Mouse (Mus musculus): ENCODE data around the gene Agl. TPM values are rescaled to one million over a fixed set of nuclear protein-coding genes. Genes with fewer than 3 reads are reported as not detected.
"Not testable (repeated sequence)": the region's sequence is repeated elsewhere in the genome, so short reads cannot be mapped to it uniquely, and the experiment has no call there.

Gene Agl
- polyA plus RNA-seq, 1 experiment from 2014 or later, result 13.4 TPM

DNA sequence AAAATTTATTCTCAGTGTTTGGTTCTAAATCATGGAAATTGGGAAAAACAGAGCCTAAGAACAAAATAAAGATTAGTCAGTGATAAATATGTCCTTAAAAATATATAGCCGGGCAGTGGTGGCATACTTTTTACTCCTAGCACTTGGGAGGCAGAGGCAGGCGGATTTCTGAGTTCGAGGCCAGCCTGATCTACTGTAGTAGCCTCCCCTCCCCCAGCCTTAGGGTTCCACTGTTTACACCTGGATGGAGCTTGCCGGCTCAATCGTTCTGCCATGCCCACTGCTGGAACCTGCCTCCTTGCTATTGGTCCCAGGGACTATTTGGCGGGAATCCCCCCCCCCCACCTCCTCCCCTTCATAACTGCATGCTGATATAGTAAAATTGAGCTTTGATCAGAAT, 2.4 kb upstream of the Agl start:
- not testable (repeated sequence) for H3K27ac ChIP-seq (replicated peaks)

GRCm38 (mm10) chr3:116809221-116809620, 1.3 kb upstream of the Agl start:
- H3K27me3 ChIP-seq, result no peaks in the 10 kb centered on the region
- no peak overlapping the region for H3K4me3 ChIP-seq
- no peak overlapping the region for H3K9ac ChIP-seq (replicated peaks)
- no peak for ATAC-seq (replicated peaks)
- no peaks in the 10 kb centered on the region for H3K9me3 ChIP-seq
- H3K36me3 ChIP-seq, result no peaks in the 10 kb centered on the region
- H3K27ac ChIP-seq (replicated peaks), result no peak overlapping the region
- H3K4me1 ChIP-seq, result peaks cover 22% of the 10 kb centered on the region
- no peak overlapping the region for H3K4me2 ChIP-seq (replicated peaks)
- WGBS, result 89% methylated on average over 6 of the region's 6 CpGs

More for the DNA sequence above, 2.4 kb upstream of the Agl start:
- H3K36me3 ChIP-seq; H3K9me3 ChIP-seq; H3K27me3 ChIP-seq; ATAC-seq (replicated peaks); H3K4me3 ChIP-seq; H3K4me2 ChIP-seq (replicated peaks); H3K9ac ChIP-seq (replicated peaks): not testable (repeated sequence)
- WGBS, result 91% methylated on average over 6 of the region's 6 CpGs
- H3K4me1 ChIP-seq, result peaks cover 13% of the 10 kb centered on the region

- WGBS, result 63% methylated on average over 10 of the region's 10 CpGs
- H3K9me3 ChIP-seq, result no peaks in the 10 kb centered on the region
- H3K27ac ChIP-seq (replicated peaks), result peak overlapping the region; percentile 90; the same call in 1 of the 2 replicates
- peak overlapping the region; percentile 83 for H3K4me3 ChIP-seq
- H3K36me3 ChIP-seq, result no peaks in the 10 kb centered on the region
- peaks cover 22% of the 10 kb centered on the region for H3K4me1 ChIP-seq
- peak overlapping the region; percentile 62 for H3K4me2 ChIP-seq (replicated peaks)
- no peaks in the 10 kb centered on the region for H3K27me3 ChIP-seq
- ATAC-seq (replicated peaks), result peak; percentile 72
- H3K9ac ChIP-seq (replicated peaks), result peak overlapping the region; percentile 69
Observed at GRCm38 (mm10) chr3:116808507-116809217, 696 bp upstream of the Agl start.

- Histone ChIP-seq H3K4me2 (replicated peaks) (no peak overlapping the region), H3K27ac (replicated peaks) (no peak overlapping the region), H3K27me3 (no peaks in the 10 kb centered on the region), H3K4me3 (no peak overlapping the region), H3K4me1 (peaks cover 22% of the 10 kb centered on the region), H3K9ac (replicated peaks) (no peak overlapping the region), H3K9me3 (no peaks in the 10 kb centered on the region), H3K36me3 (peaks cover 4% of the 10 kb centered on the region; the same call in 1 of the 2 replicates)
- no peak for ATAC-seq (replicated peaks)
- WGBS, result 82% methylated on average over 3 of the region's 3 CpGs
Observed at GRCm38 (mm10) chr3:116805866-116806265, 2.1 kb downstream of the Agl start.

DNA sequence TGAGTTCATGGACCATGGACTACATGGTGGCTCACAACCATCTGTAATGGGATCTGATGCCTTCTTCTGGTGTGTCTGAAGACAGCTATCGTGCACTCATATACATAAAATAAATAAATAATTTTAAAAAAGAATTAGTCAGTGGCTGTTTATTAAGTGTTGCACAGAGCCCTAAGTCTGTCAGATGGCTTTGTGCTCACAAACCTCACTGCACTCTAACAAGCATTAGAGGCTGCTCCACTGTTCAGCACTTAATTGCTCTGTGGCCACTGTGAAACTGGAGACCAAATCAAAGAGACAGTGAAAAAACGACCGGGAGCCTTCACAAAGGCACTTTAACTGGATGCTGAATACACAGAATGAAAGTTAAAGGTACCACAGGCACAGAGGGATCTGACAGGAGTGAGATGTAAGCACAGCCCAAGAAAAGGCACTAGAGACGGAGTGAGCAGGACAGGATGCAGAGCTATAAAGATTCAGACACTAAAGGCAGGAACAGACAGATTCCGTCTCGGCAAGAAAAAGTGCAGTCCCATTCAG, 3.1 kb downstream of the Agl start:
- H3K4me1 ChIP-seq, result peaks cover 22% of the 10 kb centered on the region
- no peak for ATAC-seq (replicated peaks)
- H3K27me3 ChIP-seq, result no peaks in the 10 kb centered on the region
- H3K36me3 ChIP-seq, result peaks cover 4% of the 10 kb centered on the region; the same call in 1 of the 2 replicates
- H3K27ac ChIP-seq (replicated peaks), result no peak overlapping the region
- H3K4me2 ChIP-seq (replicated peaks), result 0 out of 2 replicates have a peak overlapping the region, but pooled peaks have one; percentile 4
- H3K9ac ChIP-seq (replicated peaks), result no peak overlapping the region
- H3K9me3 ChIP-seq, result no peaks in the 10 kb centered on the region
- WGBS, result 11% methylated on average over 6 of the region's 6 CpGs
- H3K4me3 ChIP-seq, result no peak overlapping the region

GRCm38 (mm10) chr3:116801755-116802154, 6.2 kb downstream of the Agl start:
- Histone ChIP-seq H3K27ac (replicated peaks) (no peak overlapping the region), H3K4me1 (peaks cover 9% of the 10 kb centered on the region; the same call in 1 of the 2 replicates), H3K9ac (replicated peaks) (no peak overlapping the region), H3K36me3 (peaks cover 7% of the 10 kb centered on the region; the same call in 1 of the 2 replicates), H3K9me3 (no peaks in the 10 kb centered on the region), H3K4me2 (replicated peaks) (no peak overlapping the region), H3K27me3 (no peaks in the 10 kb centered on the region), H3K4me3 (no peak overlapping the region)
- 80% methylated on average over 8 of the region's 8 CpGs for WGBS
- no peak for ATAC-seq (replicated peaks)

DNA sequence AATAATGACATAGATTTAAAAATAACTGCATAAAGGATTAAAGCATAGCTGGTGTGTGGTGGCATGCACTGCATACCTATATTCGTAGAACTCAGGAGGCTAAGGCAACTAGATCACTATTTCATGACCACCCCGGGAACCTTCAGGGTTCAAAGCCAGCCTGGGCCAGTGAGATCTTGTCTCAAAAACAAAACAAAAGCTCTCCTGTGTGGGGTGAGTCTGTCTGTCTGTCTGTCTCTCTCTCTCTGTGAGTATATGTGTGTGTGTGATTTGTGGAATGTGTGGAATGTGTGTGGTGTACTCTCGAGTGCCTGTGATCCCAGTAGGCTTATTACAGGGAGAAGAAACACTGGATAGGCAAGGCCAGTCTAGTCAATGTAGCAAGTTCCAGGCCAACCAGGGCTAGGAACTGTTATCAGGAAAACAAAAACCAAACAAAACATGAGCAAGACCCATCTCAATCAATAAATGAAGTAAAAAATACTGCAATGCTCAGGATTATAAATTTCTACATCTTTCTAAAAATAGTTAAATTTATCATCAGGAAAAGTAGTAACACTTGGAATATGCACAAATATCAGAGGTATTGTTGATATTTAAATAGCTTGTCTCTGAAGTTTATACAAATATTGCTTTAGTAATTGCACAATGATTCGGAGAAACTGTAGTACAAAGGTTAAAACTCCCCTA, 9.0 kb downstream of the Agl start:
- H3K27ac ChIP-seq (replicated peaks), result no peak overlapping the region
- no peaks in the 10 kb centered on the region for H3K4me1 ChIP-seq
- no peak for ATAC-seq (replicated peaks)
- H3K27me3 ChIP-seq, result no peaks in the 10 kb centered on the region
- peaks cover 9% of the 10 kb centered on the region; the same call in 1 of the 2 replicates for H3K36me3 ChIP-seq
- 76% methylated on average over 4 of the region's 4 CpGs for WGBS
- H3K9ac ChIP-seq (replicated peaks), result no peak overlapping the region
- no peak overlapping the region for H3K4me3 ChIP-seq
- no peaks in the 10 kb centered on the region for H3K9me3 ChIP-seq
- no peak overlapping the region for H3K4me2 ChIP-seq (replicated peaks)

GRCm38 (mm10) chr3:116788851-116789250, 19.1 kb downstream of the Agl start:
- Histone ChIP-seq H3K4me1 (no peaks in the 10 kb centered on the region), H3K9me3 (no peaks in the 10 kb centered on the region), H3K27ac (replicated peaks) (no peak overlapping the region), H3K36me3 (peaks cover 60% of the 10 kb centered on the region), H3K27me3 (no peaks in the 10 kb centered on the region), H3K4me3 (no peak overlapping the region), H3K4me2 (replicated peaks) (no peak overlapping the region), H3K9ac (replicated peaks) (no peak overlapping the region)
- WGBS, result 92% methylated on average over 5 of the region's 5 CpGs
- no peak for ATAC-seq (replicated peaks)

DNA sequence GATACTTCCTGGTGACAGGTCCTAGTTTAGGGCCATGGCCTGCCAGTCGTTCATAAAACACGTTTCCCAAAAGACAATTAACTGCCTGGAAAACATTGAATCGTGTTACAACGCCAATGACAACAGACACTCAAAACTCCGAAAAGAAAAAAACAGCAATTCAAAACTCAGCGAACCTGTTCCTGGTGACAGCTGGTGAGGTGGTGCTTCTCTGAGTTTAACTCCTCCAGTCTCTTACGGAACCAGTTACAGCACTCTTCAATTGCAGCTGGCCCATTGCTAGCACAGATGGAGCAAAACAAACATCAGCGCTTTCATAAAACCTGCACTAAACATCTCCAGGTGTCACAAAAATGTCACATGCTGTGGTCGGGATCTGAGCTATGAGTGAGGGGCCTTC, 21.4 kb downstream of the Agl start:
- no peak for ATAC-seq (replicated peaks)
- Histone ChIP-seq H3K27me3 (no peaks in the 10 kb centered on the region), H3K9me3 (no peaks in the 10 kb centered on the region), H3K4me3 (no peak overlapping the region), H3K4me2 (replicated peaks) (no peak overlapping the region), H3K4me1 (no peaks in the 10 kb centered on the region), H3K36me3 (peaks cover 68% of the 10 kb centered on the region), H3K9ac (replicated peaks) (no peak overlapping the region), H3K27ac (replicated peaks) (no peak overlapping the region)
- WGBS, result 86% methylated on average over 9 of the region's 9 CpGs

GRCm38 (mm10) chr3:116785820-116786219, 22.1 kb downstream of the Agl start:
- peaks cover 69% of the 10 kb centered on the region for H3K36me3 ChIP-seq
- no peak overlapping the region for H3K4me3 ChIP-seq
- no peaks in the 10 kb centered on the region for H3K9me3 ChIP-seq
- no peak overlapping the region for H3K4me2 ChIP-seq (replicated peaks)
- H3K27me3 ChIP-seq, result no peaks in the 10 kb centered on the region
- no peak overlapping the region for H3K27ac ChIP-seq (replicated peaks)
- H3K4me1 ChIP-seq, result no peaks in the 10 kb centered on the region
- WGBS, result 98% methylated on average over 8 of the region's 8 CpGs
- H3K9ac ChIP-seq (replicated peaks), result no peak overlapping the region
- no peak for ATAC-seq (replicated peaks)

DNA sequence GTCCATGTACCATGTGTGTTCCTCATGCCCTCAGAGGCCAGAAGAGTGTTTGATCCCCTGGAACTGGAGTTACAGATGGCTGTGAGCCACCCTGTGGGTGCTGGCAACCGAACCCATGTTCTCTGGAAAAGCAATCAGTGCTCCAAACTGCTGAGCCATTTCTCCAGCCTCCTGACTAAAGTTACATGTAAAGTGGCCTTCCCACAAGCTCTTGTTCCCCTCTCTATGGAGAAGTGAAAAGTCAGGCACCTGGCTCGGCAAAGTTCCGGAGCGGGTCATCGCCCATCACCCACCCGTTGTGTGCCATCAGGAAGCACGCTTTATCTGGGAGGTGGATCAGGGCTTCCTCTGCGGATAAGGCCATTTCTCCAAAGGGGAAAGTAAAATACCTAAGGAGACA, 23.2 kb downstream of the Agl start:
- Histone ChIP-seq H3K36me3 (peaks cover 71% of the 10 kb centered on the region), H3K27ac (replicated peaks) (no peak overlapping the region), H3K4me2 (replicated peaks) (no peak overlapping the region), H3K27me3 (no peaks in the 10 kb centered on the region), H3K9me3 (no peaks in the 10 kb centered on the region), H3K4me1 (no peaks in the 10 kb centered on the region), H3K4me3 (no peak overlapping the region), H3K9ac (replicated peaks) (no peak overlapping the region)
- no peak for ATAC-seq (replicated peaks)
- WGBS, result 94% methylated on average over 8 of the region's 8 CpGs

DNA sequence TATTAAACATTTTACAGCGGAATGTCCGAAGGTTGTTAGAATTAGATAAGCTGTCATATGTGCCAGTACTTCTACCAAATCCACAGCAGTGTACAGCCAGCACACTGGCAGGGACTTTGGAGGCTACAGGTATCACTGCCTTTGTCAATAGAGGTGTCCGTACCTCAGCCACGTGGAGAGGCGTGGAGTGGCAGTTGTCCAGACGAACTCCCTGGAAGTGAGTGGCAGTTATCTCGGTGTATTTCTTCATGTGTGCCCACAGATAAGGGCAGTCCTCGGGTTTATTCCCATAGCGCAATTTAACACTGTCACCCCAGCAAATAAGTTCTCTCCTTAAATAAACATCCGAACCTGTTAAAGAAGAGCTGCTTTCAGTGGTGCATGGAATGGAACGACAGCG, 23.7 kb downstream of the Agl start:
- H3K27ac ChIP-seq (replicated peaks), result no peak overlapping the region
- H3K9me3 ChIP-seq, result no peaks in the 10 kb centered on the region
- H3K36me3 ChIP-seq, result peaks cover 73% of the 10 kb centered on the region
- H3K4me1 ChIP-seq, result no peaks in the 10 kb centered on the region
- no peaks in the 10 kb centered on the region for H3K27me3 ChIP-seq
- ATAC-seq (replicated peaks), result no peak
- H3K4me3 ChIP-seq, result no peak overlapping the region
- H3K4me2 ChIP-seq (replicated peaks), result no peak overlapping the region
- no peak overlapping the region for H3K9ac ChIP-seq (replicated peaks)
- 95% methylated on average over 12 of the region's 12 CpGs for WGBS

All from forebrain, embryonic 15.5 days (tissue).